Mouse (Mus musculus) hindbrain, embryonic 12.5 days (tissue): ENCODE data around the gene Tyw5. TPM values are rescaled to one million over a fixed set of nuclear protein-coding genes. Genes with fewer than 3 reads are reported as not detected.

ENCODE experiments used
- ATAC-seq: fragments of 200-750 bp; cut with Nextera tagmentation; 2 replicates; pipeline ENCODE4 v1.8.0; 2017; ENCODE audit warnings: moderate TSS enrichment; ENCODE audit not compliant: low FRiP score
- H3K27ac ChIP-seq: fragments of 300-500 bp; sonication (generic); 2 replicates; pipeline ENCODE4 v1.5.1; 2016; ENCODE audit warnings: mild to moderate bottlenecking
- H3K27me3 ChIP-seq: fragments of 300-500 bp; sonication (generic); 2 replicates; pipeline ENCODE4 v1.6.1; 2016; ENCODE audit warnings: mild to moderate bottlenecking
- H3K36me3 ChIP-seq: fragments of 300-500 bp; sonication (generic); 2 replicates; pipeline ENCODE4 v1.6.1; 2016; ENCODE audit warnings: mild to moderate bottlenecking
- H3K4me1 ChIP-seq: fragments of 300-500 bp; sonication (generic); 2 replicates; pipeline ENCODE4 v1.6.1; 2016
- H3K4me2 ChIP-seq: fragments of 300-500 bp; sonication (generic); replicated peaks from 2 replicates; pipeline ENCODE4 v1.6.1; 2016; ENCODE audit warnings: mild to moderate bottlenecking
- H3K4me3 ChIP-seq: fragments of 300-500 bp; sonication (generic); 2 replicates; pipeline ENCODE4 v1.5.1; 2016; ENCODE audit warnings: mild to moderate bottlenecking
- H3K9ac ChIP-seq: fragments of 300-500 bp; sonication (generic); 2 replicates; pipeline ENCODE4 v1.6.1; 2016; ENCODE audit warnings: mild to moderate bottlenecking, moderate library complexity
- H3K9me3 ChIP-seq: fragments of 300-500 bp; sonication (generic); replicated peaks from 2 replicates; pipeline ENCODE4 v1.6.1; 2016; ENCODE audit warnings: mild to moderate bottlenecking
- WGBS: fragments of 180-500 bp; shearing (Covaris S2); methylation state at CpG from one replicate; pipeline ENCODE4 v1.1.7; 2016; 5-methylcytosine and 5-hydroxymethylcytosine counted together
- polyA plus RNA-seq: library from polyadenylated mRNA; unstranded; fragments of >200 nt; fragmentation: Nextera tagmentation; extraction: Ambion mirVana; gene quantifications from 2 replicates; pipeline ENCODE4 v1.2.1, GENCODE M21; 2016

Tyw5 gene
- polyA plus RNA-seq, 1 experiment from 2014 or later: 24.8 TPM

DNA sequence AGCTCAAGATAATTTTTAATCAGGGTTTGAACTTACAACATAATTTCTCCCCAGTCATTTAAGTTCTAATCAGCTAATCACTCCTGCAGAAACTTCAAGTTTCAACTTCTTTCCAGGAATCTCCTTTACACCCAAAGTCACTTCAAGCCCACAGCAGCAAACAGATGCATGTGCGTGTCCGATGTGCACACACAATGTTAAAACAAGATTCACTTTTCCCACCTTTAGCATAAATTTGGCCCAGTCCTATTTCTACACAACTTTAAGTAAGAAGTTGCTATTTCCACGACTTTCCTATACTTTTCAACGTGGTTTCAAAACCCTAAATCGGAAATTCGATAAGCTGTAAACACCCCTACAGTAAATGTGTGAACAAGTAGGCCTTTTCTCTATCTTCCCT is 30.1 kb downstream of the Tyw5 start:
- Histone ChIP-seq H3K9me3 (no peaks in the 10 kb centered on the region), H3K27me3 (no peaks in the 10 kb centered on the region), H3K36me3 (no peaks in the 10 kb centered on the region), H3K4me3 (peak overlapping the region; percentile 93), H3K4me2 (peak overlapping the region; percentile 93), H3K4me1 (peaks cover 13% of the 10 kb centered on the region), H3K9ac (no peak overlapping the region), H3K27ac (no peak overlapping the region)
- WGBS: 70% methylated on average over 6 of the region's 6 CpGs
- ATAC-seq: no peak

- ATAC-seq: no peak
- no peak overlapping the region for H3K4me3 ChIP-seq
- H3K4me2 ChIP-seq: no peak overlapping the region
- 96% methylated on average over 2 of the region's 2 CpGs for WGBS
- H3K9ac ChIP-seq: no peak overlapping the region
- peaks cover 13% of the 10 kb centered on the region for H3K4me1 ChIP-seq
- H3K9me3 ChIP-seq: no peaks in the 10 kb centered on the region
- no peaks in the 10 kb centered on the region for H3K27me3 ChIP-seq
- H3K36me3 ChIP-seq: no peaks in the 10 kb centered on the region
- no peak overlapping the region for H3K27ac ChIP-seq
Observed at GRCm38 (mm10) chr1:57375276-57375675, 31.6 kb downstream of the Tyw5 start.

- WGBS: 84% methylated on average over 4 of the region's 4 CpGs
- Histone ChIP-seq H3K4me1 (no peaks in the 10 kb centered on the region), H3K27me3 (no peaks in the 10 kb centered on the region), H3K9ac (no peak overlapping the region), H3K9me3 (no peaks in the 10 kb centered on the region), H3K27ac (no peak overlapping the region), H3K36me3 (no peaks in the 10 kb centered on the region), H3K4me2 (no peak overlapping the region), H3K4me3 (no peak overlapping the region)
- no peak for ATAC-seq
Observed at GRCm38 (mm10) chr1:57370451-57370850, 36.5 kb downstream of the Tyw5 start.

- Histone ChIP-seq H3K9ac (no peak overlapping the region), H3K4me1 (no peaks in the 10 kb centered on the region), H3K9me3 (no peaks in the 10 kb centered on the region), H3K4me3 (no peak overlapping the region), H3K27me3 (no peaks in the 10 kb centered on the region), H3K27ac (no peak overlapping the region), H3K4me2 (no peak overlapping the region), H3K36me3 (no peaks in the 10 kb centered on the region)
- 88% methylated on average over 4 of the region's 4 CpGs for WGBS
- no peak for ATAC-seq
Observed at GRCm38 (mm10) chr1:57369111-57369510, 37.8 kb downstream of the Tyw5 start.

GRCm38 (mm10) chr1:57367446-57367845 is 39.5 kb downstream of the Tyw5 start:
- Histone ChIP-seq H3K4me3 (no peak overlapping the region), H3K9ac (no peak overlapping the region), H3K36me3 (no peaks in the 10 kb centered on the region), H3K27ac (no peak overlapping the region), H3K4me1 (no peaks in the 10 kb centered on the region), H3K4me2 (no peak overlapping the region), H3K9me3 (no peaks in the 10 kb centered on the region), H3K27me3 (no peaks in the 10 kb centered on the region)
- WGBS: 94% methylated on average over 3 of the region's 3 CpGs
- no peak for ATAC-seq

DNA sequence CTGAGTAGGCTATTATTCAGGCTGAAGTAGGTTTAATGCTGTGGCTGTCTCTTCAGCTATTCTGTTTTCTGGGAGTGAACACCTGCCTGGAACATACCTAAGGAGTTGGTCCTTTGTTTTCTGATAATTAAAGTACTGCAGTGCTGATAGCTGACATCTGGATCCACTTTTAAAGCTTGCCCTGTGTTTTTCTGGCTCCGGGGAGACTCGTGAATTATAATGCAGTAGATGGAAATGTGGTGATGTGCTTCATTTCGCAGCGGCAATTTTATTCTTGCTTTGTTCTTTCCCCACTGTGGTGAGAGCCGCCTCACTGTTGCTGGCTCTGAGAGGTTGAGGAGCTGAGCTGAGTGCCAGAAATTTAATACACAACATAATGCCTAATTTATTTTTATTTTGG is 48.4 kb downstream of the Tyw5 start:
- no peak for ATAC-seq
- WGBS: 77% methylated on average over 5 of the region's 5 CpGs
- Histone ChIP-seq H3K4me1 (no peaks in the 10 kb centered on the region), H3K36me3 (no peaks in the 10 kb centered on the region), H3K4me2 (no peak overlapping the region), H3K4me3 (no peak overlapping the region), H3K9ac (no peak overlapping the region), H3K27ac (no peak overlapping the region), H3K9me3 (no peaks in the 10 kb centered on the region), H3K27me3 (no peaks in the 10 kb centered on the region)

DNA sequence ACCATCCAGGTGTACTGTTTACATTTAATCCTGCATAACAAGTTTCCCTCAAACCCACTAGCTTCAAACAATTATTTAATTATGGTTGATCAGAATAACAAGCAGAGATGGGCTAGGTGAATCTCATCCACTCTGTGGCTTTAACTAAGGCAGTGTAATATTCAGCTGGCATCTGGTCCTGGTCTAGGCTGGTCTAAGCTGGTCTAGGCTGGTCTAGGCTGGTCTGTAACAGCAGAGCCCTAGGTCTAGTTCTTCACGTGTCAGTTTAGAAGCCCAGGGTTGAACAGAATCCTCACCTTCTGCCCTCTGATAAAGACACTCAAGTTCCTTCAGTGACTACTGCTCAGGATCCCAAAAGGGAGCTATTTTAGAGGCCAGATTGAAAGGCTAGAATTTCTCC is 55.0 kb downstream of the Tyw5 start:
- no peaks in the 10 kb centered on the region for H3K36me3 ChIP-seq
- no peak overlapping the region for H3K4me3 ChIP-seq
- no peaks in the 10 kb centered on the region for H3K4me1 ChIP-seq
- ATAC-seq: no peak
- no peak overlapping the region for H3K4me2 ChIP-seq
- no peak overlapping the region for H3K9ac ChIP-seq
- H3K9me3 ChIP-seq: no peaks in the 10 kb centered on the region
- no peaks in the 10 kb centered on the region for H3K27me3 ChIP-seq
- 66% methylated on average over 1 of the region's 1 CpGs for WGBS
- H3K27ac ChIP-seq: no peak overlapping the region

GRCm38 (mm10) chr1:57347487-57347886 is 59.4 kb downstream of the Tyw5 start:
- H3K4me3 ChIP-seq: no peak overlapping the region
- H3K27ac ChIP-seq: no peak overlapping the region

GRCm38 (mm10) chr1:57341197-57341596 is 65.7 kb downstream of the Tyw5 start:
- Histone ChIP-seq H3K4me2 (no peak overlapping the region), H3K36me3 (no peaks in the 10 kb centered on the region), H3K27me3 (no peaks in the 10 kb centered on the region), H3K9me3 (no peaks in the 10 kb centered on the region), H3K4me3 (no peak overlapping the region), H3K4me1 (no peaks in the 10 kb centered on the region), H3K27ac (no peak overlapping the region), H3K9ac (no peak overlapping the region)
- no peak for ATAC-seq
- 15% methylated on average over 2 of the region's 2 CpGs for WGBS

More at GRCm38 (mm10) chr1:57347487-57347886, 59.4 kb downstream of the Tyw5 start:
- no peaks in the 10 kb centered on the region for H3K9me3 ChIP-seq
- H3K4me1 ChIP-seq: no peaks in the 10 kb centered on the region
- ATAC-seq: no peak
- H3K9ac ChIP-seq: no peak overlapping the region
- H3K36me3 ChIP-seq: no peaks in the 10 kb centered on the region
- no peaks in the 10 kb centered on the region for H3K27me3 ChIP-seq
- H3K4me2 ChIP-seq: no peak overlapping the region

DNA sequence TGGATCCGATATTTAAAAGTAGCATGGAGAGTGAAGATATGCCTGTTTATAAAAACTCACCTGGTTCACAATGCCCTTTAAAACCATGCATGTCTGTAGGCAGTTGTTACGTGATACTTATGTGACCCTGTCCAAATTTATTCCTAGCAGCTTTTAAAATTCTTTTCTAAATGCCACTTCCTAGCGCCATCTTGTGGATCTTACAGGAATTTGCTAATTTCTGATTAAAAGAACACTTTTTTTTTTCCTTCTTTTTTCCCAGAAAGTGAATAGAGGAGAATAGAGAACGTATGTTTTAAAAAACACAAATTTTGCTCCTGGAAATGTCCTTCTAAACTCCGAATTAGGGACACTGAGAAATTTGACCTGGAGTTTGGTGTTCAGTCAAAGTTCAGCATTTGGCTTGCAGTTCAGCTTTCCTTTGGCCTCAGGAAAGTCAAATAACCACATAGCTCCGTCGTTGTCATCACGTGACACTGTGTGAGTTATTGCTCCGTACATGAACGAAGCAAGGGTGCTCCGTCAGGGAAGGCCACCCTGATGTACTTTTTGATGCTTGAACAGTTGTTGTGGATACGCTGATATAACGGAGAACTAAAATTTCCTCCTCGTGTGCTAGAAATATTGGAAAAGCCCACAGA is 67.6 kb downstream of the Tyw5 start:
- Histone ChIP-seq H3K9ac (no peak overlapping the region), H3K27me3 (no peaks in the 10 kb centered on the region), H3K9me3 (no peaks in the 10 kb centered on the region), H3K4me1 (no peaks in the 10 kb centered on the region), H3K4me2 (no peak overlapping the region), H3K36me3 (no peaks in the 10 kb centered on the region), H3K4me3 (no peak overlapping the region), H3K27ac (no peak overlapping the region)
- WGBS: 61% methylated on average over 14 of the region's 14 CpGs
- ATAC-seq: no peak

Other genes starting within 250 kb of the Tyw5 start
- gene 1700066M21Rik, start 29.5 kb downstream of the Tyw5 start, polyA plus RNA-seq: 14.6 and 17.2 TPM in 2 replicates
- 18.3 and 19.6 TPM in 2 replicates for gene Maip1, start 773 bp downstream of the Tyw5 start, polyA plus RNA-seq